Mouse (Mus musculus) bone marrow macrophage, adult 2 months (primary cell): ENCODE results near the gene B3gnt6. TPM values are rescaled to one million over a fixed set of nuclear protein-coding genes. Genes with fewer than 3 reads are reported as not detected.

Experiments used
- H3K27ac ChIP-seq: 2 replicates; pipeline ENCODE4 v1.5.1; 2012; ENCODE audit warnings: low read depth, low read length; ENCODE audit not compliant: insufficient read depth
- H3K4me1 ChIP-seq: 2 replicates; pipeline ENCODE4 v1.6.1; 2012; ENCODE audit warnings: low read length; ENCODE audit not compliant: control insufficient read depth, insufficient read depth
- H3K4me3 ChIP-seq: 2 replicates; pipeline ENCODE4 v1.5.1; 2012; ENCODE audit warnings: mild to moderate bottlenecking, low read length, moderate library complexity; ENCODE audit not compliant: insufficient read depth
- CTCF ChIP-seq: IDR thresholded peaks from 2 replicates; pipeline ENCODE4 v1.5.1; 2012; ENCODE audit warnings: low read depth, mild to moderate bottlenecking, low read length, moderate library complexity
- POLR2A ChIP-seq: IDR thresholded peaks from 2 replicates; pipeline ENCODE4 v1.6.1; 2012; ENCODE audit warnings: mild to moderate bottlenecking, low read depth, low read length, borderline replicate concordance
- polyA plus RNA-seq: library from polyadenylated mRNA; stranded (reverse); fragments of >200 nt; gene quantifications from 2 replicates; pipeline ENCODE4 v1.2.4, GENCODE M21; 2012; ENCODE audit not compliant: missing spikeins, insufficient read depth, insufficient read length

The B3gnt6 gene
- polyA plus RNA-seq, result 0.31 and 0.45 TPM in 2 replicates

- TF ChIP-seq CTCF (no peak), POLR2A (no peak)
- H3K4me1 ChIP-seq, result peaks cover 28% of the 10 kb centered on the region
- H3K27ac ChIP-seq, result 0 out of 2 replicates have a peak within 1 kb of the TSS, but pooled peaks have one; percentile 14
- H3K4me3 ChIP-seq, result no peak within 1 kb of the TSS
Observed at GRCm38 (mm10) chr7:98199381-98199780, at the start of gene B3gnt6. Gene B3gnt6, minus strand, starts transcription at chr7:98199481.

- Histone ChIP-seq H3K4me1 (no peaks in the 10 kb centered on the region), H3K4me3 (no peak overlapping the region), H3K27ac (no peak overlapping the region)
- no peak for TF ChIP-seq POLR2A
- TF ChIP-seq CTCF, result no peak
Observed at GRCm38 (mm10) chr7:98236686-98237359, 37.5 kb upstream of the B3gnt6 start.

GRCm38 (mm10) chr7:98223796-98224195 is 24.5 kb upstream of the B3gnt6 start:
- no peak overlapping the region for H3K4me3 ChIP-seq
- H3K27ac ChIP-seq, result no peak overlapping the region
- H3K4me1 ChIP-seq, result 0 out of 2 replicates have a peak, but pooled peaks cover 2% of the 10 kb centered on the region
- TF ChIP-seq CTCF, result no peak
- TF ChIP-seq POLR2A, result no peak

GRCm38 (mm10) chr7:98216713-98217112 is 17.4 kb upstream of the B3gnt6 start:
- H3K4me1 ChIP-seq, result no peaks in the 10 kb centered on the region
- TF ChIP-seq CTCF, result no peak
- TF ChIP-seq POLR2A, result no peak
- no peak overlapping the region for H3K4me3 ChIP-seq
- H3K27ac ChIP-seq, result no peak overlapping the region

GRCm38 (mm10) chr7:98202946-98203345 is 3.7 kb upstream of the B3gnt6 start:
- Histone ChIP-seq H3K27ac (no peak overlapping the region), H3K4me3 (no peak overlapping the region), H3K4me1 (peaks cover 35% of the 10 kb centered on the region)
- TF ChIP-seq POLR2A (no peak), CTCF (no peak)

GRCm38 (mm10) chr7:98201493-98202028 is 2.3 kb upstream of the B3gnt6 start:
- Histone ChIP-seq H3K4me3 (no peak overlapping the region), H3K27ac (no peak overlapping the region), H3K4me1 (peaks cover 28% of the 10 kb centered on the region)
- TF ChIP-seq CTCF, result no peak

- Histone ChIP-seq H3K4me3 (no peak overlapping the region), H3K27ac (0 out of 2 replicates have a peak overlapping the region, but pooled peaks have one; percentile 14), H3K4me1 (peaks cover 28% of the 10 kb centered on the region)
- no peak for TF ChIP-seq CTCF
- no peak for TF ChIP-seq POLR2A
Observed at GRCm38 (mm10) chr7:98200396-98200795, 1.1 kb upstream of the B3gnt6 start.

- Histone ChIP-seq H3K4me1 (peaks cover 19% of the 10 kb centered on the region), H3K27ac (no peak overlapping the region), H3K4me3 (no peak overlapping the region)
- no peak for TF ChIP-seq POLR2A
- TF ChIP-seq CTCF, result no peak
Observed at GRCm38 (mm10) chr7:98195151-98195801, 4.0 kb downstream of the B3gnt6 start.

GRCm38 (mm10) chr7:98194026-98194792 is 5.1 kb downstream of the B3gnt6 start:
- Histone ChIP-seq H3K27ac (no peak overlapping the region), H3K4me3 (peak overlapping the region; percentile 40), H3K4me1 (peaks cover 10% of the 10 kb centered on the region)
- TF ChIP-seq CTCF, result no peak

GRCm38 (mm10) chr7:98193515-98194025 is 5.7 kb downstream of the B3gnt6 start:
- H3K27ac ChIP-seq, result no peak overlapping the region
- peak overlapping the region; percentile 40 for H3K4me3 ChIP-seq
- TF ChIP-seq CTCF, result no peak; the same call in 1 of the 2 replicates
- TF ChIP-seq POLR2A, result no peak
- H3K4me1 ChIP-seq, result peaks cover 8% of the 10 kb centered on the region
